Mouse (Mus musculus) megakaryocyte, embryonic 14.5 days (primary cell): ENCODE measurements around the gene Atraid.

ENCODE experiments used
- FLI1 ChIP-seq: IDR thresholded peaks from 2 replicates; pipeline ENCODE4 v1.6.1; 2012; ENCODE audit warnings: low read length, inconsistent platforms, mixed read lengths
- GATA1 ChIP-seq: IDR thresholded peaks from 3 replicates; pipeline ENCODE4 v1.6.1; 2012; ENCODE audit warnings: mixed read lengths, low read length, inconsistent platforms, borderline replicate concordance

DNA sequence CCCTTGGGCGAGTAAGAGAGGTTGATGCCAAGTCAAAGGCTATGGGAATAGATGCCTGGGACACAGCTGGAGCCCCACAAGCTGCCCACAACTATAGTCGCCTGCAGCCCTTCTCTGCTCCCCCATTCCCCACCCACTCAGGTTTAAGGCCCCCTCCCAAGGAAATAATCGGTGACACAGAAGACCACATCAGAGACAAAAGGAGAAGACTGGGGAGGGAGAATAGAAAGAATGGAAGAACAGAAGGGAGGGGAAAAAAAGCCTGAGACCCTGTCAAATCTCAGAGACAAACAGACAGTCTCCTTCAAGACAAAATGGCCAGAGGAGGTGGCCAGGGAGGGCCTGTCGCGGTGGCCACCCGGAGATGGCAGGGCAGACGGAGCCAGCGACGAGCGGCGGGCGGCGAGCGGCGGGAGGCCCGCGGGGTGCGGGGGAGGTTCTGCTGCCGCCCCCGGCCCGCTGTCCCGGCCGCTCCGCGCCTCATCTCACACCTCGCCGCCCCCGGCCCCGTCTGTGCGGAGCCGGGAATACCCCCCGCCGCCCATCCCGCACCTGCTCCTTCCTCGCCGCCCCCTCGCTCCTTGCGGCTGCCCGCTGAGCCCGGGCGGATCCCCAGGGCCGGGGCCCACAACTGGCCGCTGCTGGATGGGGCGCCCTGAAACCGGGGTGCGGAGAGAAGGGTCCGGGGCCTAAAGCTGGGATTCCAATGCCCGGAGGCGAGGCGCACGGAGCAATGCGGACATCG is 44.3 kb downstream of the Atraid start:
- no peak for TF ChIP-seq GATA1
- no peak for TF ChIP-seq FLI1
